Mouse (Mus musculus) embryo, embryonic 10 days (tissue): Measurements from ENCODE around the gene Smco2.

ENCODE experiments used
- DNase-seq: peaks from one replicate; pipeline ENCODE4 v3.0.0-alpha.2; 2015; ENCODE audit warnings: low spot score

The Smco2 gene

DNA sequence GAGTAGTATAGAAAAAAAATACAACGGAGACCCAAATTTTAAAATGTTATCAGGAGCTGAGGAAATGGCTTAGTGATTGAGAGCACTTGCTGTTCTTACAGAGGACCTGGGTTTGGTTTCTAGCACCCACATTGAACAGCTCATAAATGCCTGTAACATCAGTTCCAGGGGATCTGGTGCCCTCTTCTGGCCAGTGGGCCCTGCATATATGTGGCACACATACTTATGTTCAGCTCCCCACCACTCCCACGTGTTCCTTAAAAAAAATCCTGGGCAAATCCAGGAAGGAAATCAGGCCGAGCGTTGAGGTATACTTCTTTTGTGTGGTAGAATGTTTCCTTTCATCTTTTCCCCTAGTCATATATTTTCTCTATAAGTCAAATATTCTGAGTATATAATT is 52.0 kb downstream of the Smco2 start:
- DNase-seq = no peak

DNA sequence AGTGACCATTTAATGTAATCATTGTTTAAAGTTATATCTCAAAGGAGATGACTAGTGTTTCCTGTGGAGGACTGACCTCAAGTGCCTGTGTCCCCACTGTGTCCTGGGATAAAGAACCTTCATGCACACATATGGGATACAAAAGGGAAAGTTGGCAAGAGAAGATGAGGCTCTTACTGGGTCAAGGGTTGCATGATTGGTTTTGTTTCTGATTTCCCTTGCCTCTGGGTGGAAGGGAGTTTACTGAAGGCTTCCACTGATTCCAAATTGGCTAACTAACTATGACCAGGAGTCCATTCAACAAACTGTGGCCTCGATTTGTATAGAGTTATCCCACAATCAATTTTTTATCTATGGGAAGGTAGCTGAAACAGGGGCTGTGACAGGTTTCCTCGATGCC is 53.7 kb downstream of the Smco2 start:
- no peak for DNase-seq

DNA sequence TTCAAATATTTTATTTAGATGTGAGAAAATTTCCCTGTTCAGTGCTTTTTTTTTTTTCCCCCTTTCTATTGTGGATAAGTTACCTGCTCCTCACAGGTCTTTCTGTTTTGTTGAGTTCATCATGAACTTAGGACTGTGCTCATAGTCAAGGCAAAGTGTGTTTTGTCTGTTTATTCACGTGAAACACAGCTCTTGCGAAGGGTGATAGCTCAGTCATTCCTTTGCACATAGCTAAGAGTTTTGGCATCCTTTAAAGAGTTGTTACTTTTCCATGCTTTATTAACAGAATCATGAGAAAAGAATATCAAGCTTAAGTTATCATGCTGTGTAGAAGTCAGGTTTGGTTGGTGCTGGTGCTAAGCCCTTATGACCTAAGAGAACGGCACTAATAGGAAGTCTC is 54.8 kb downstream of the Smco2 start:
- no peak for DNase-seq

GRCm38 (mm10) chr6:146906000-146906786 is 56.3 kb downstream of the Smco2 start:
- DNase-seq = no peak

- no peak for DNase-seq
Measured at GRCm38 (mm10) chr6:146907061-146907794, 57.3 kb downstream of the Smco2 start.

DNA sequence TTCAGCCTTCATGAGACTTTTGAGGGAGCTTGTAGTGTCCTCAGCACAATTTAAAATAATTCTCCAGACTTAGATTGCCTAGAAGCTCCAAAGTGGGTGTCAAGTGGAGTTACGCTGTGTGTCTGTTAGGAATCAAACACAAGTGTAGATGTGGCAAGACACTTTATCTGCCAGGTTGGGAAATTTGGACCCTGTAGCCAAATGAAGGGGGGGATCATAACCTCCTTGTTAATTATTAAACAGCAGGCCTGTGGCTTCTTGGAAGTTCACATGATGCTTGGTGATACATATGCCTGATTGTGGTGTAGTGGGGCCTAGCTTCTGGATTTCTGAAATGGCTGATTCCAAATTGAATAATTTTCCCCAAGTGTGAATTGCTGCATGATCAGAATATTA is 57.9 kb downstream of the Smco2 start:
- no peak for DNase-seq

- no peak for DNase-seq
Measured at GRCm38 (mm10) chr6:146908801-146909200, 58.9 kb downstream of the Smco2 start.

GRCm38 (mm10) chr6:146909725-146910489 is 60.0 kb downstream of the Smco2 start:
- DNase-seq = no peak

- DNase-seq = no peak
Measured at GRCm38 (mm10) chr6:146910801-146911200, 60.9 kb downstream of the Smco2 start.

- peak; percentile 43 for DNase-seq
Measured at GRCm38 (mm10) chr6:146912835-146913488, 63.1 kb downstream of the Smco2 start.

DNA sequence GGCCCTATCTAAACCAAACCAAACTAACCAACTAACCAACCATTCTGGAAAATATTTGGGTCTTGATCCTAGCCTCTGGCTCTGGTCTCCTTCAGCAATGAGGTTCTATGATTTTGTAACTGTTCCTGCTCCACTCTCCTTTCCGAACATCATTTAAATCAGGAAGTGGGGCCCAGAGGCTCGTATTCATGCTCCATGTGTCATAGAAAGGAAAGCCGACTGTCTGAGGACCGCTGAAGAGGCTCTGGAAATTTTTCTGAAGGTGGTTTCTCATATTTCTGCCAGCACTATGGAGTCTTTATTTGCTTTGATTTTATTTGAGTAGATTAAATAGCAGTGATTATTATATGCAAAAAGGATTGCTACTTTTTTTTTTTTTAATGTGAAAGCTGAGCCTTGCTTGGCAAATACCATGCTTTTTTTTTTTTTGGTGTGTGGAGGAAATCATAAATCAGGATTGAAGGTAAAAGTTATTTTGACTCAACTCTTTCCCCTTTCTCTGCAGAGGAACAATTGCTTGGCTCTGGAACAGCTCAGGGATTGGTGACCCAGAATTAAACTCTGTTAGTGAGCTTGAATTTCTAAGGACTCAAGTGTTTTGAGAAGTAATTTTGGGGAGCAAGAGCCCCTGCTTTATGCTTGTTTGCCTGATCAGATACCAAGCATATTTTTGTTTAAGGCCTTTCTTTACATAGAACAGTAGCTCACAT is 63.7 kb downstream of the Smco2 start:
- no peak for DNase-seq

GRCm38 (mm10) chr6:146915808-146916207 is 65.9 kb downstream of the Smco2 start:
- no peak for DNase-seq

DNA sequence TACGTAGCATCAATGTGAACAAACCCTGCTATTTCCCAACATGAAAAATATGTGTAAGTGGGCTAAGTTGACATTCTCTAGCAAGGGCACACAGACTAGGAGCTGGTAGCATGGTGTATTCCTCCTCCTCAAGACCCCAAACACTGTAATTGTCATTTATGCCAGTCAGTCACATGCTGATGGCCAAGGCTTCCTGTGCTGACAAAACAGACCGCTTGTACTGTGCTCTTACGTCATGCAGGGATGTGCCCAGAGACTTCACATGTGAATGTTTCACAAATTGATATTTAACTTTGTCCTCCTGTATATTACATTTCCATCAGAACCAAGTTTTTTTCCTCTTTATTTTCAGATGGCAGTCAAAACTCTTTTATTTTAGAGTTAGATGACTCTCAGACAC is 67.5 kb downstream of the Smco2 start:
- DNase-seq = no peak

DNA sequence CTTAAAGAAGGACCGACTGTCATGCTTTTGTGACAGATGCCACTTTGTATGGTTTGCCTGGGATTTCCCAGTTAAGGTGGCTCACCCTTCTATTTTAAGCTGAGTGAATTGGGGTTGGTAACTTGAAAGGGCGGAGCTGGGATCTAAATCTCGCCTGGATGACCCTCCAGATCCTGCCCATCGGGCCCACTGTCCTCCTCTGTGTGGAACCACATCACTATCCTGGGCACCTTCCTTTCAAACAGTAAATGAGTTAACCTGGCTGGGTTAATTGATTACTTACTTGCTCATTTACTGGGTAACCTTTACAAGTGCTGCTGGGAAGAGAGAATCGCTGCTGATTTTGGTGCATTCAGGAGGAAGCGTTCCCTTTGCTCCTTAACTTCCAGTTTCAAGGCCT is 68.4 kb downstream of the Smco2 start:
- no peak for DNase-seq
